Mouse (Mus musculus) gastrocnemius, postnatal 4 days (tissue): ENCODE data around the gene Adam10. TPM values are rescaled to one million over a fixed set of nuclear protein-coding genes. Genes with fewer than 3 reads are reported as not detected.

Experiments used
- DNase-seq, 2 experiments: peaks; one replicate each; pipeline ENCODE4 v3.0.0; 2021 to 2022; ENCODE audit warnings: low spot score in 2 of 2, mixed read lengths in 2 of 2
- long read RNA-seq, 2 experiments: library from polyadenylated mRNA; stranded (forward); transcript quantifications; one replicate each; pipeline ENCODE4 v2.0.0; 2021
- total RNA-seq, 2 experiments: library from RNA; stranded (reverse); gene quantifications; 2 replicates each; pipeline ENCODE4 v1.2.3; 2021

Adam10 gene
- total RNA-seq, result 10 to 100 TPM; 60.4 to 62.7 TPM
- long read RNA-seq, experiment 1, full-length matches to known transcripts, result 23 of 32 reads
- long read RNA-seq, experiment 1, partial matches to known transcripts, result 2 of 32 reads
- long read RNA-seq, experiment 1, other reads (novel, unspliced or antisense), result 7 of 32 reads
- long read RNA-seq, experiment 2, full-length matches to known transcripts, result 22 of 28 reads
- long read RNA-seq, experiment 2, partial matches to known transcripts, result 4 of 28 reads
- long read RNA-seq, experiment 2, other reads (novel, unspliced or antisense), result 2 of 28 reads

DNA sequence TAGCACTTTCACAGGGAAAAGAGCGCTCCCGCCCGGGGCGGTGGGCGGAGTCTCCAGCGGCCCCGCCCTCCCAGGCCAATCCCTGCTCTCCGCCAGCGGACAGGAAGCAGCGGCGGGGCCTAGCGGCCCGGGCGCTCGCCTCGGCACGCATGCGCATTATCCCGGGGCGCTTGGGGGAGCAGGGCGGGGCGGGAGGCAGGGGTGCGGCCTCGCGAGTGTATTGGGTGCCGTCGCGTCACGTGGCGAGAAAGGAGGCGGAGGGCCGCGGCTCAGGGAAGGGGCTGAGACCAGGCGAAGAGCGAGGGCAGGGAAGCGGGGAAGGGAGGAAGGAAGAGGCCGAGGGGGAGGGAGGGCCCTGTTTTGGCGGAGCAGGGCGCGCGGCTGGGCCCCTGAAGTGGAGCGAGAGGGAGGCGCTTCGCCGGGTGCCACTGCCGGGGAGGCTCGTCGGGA lies at the start of gene Adam10:
Adam10 (plus strand) TSS at position 316 of the 450 bp plus-strand sequence.
- peak; percentile 99 for DNase-seq

GRCm38 (mm10) chr9:70629711-70630110 lies 49.1 kb upstream of the Adam10 start:
- no peak for DNase-seq

DNA sequence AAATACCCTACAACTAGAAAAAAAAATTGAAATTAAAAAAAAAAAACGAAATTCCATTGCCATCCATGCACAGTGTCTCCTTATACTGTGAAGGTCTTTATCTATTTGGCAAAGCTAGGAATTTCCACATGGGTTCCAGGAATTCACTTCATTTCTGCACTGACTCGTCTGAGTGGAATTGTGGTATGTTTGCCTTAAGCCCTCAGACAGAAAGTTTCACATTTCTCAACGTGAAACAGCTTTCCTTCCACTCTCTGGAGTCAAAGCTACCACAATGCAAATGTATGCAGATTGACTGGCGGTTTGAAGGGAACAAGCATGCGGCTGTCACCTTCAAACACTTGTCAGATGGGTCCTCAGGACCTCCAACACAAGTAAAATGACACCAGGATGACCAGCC lies 47.1 kb upstream of the Adam10 start:
- DNase-seq, result no peak

DNA sequence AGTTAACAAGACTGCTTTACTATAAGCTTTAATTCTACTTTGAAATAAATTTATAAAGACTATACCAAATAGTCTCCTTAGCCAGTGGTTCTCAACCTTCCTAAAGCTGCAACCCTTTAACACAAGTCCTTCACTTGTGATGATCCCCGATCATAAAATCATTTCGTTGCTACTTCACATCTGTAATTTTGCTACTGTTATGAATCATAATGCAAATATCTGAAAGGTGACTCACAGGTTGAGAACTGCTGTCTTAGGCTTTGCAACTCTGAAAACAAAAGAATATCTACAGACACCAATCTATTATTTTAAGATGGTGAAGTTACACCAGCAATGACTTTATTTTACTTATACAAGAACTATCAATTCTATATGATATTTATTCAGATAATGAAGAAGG lies 42.0 kb upstream of the Adam10 start:
- DNase-seq, result no peak

- no peak for DNase-seq
These were observed 28.5 kb upstream of the Adam10 start for GRCm38 (mm10) chr9:70650260-70650659.

DNA sequence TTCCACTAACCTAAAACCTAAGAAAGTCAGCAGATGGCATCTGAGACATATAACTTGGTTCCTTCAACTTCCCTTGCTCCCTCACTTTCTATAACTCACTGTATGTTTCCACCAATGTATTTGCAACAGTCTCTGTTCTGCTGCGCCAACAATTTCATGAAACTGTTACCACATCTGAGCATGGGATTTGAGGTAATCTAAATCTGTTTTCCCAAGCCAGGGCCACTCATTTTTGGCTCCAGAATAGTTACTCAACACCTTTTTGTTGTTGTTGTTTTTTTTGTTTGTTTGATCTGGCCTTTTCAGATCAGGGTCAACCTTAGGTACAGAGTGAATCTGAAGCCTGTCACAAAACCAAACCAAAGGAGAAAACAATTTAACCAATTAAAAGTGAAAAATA lies 27.8 kb upstream of the Adam10 start:
- no peak for DNase-seq

- no peak for DNase-seq
These were observed 26.6 kb upstream of the Adam10 start for GRCm38 (mm10) chr9:70652221-70652620.

DNA sequence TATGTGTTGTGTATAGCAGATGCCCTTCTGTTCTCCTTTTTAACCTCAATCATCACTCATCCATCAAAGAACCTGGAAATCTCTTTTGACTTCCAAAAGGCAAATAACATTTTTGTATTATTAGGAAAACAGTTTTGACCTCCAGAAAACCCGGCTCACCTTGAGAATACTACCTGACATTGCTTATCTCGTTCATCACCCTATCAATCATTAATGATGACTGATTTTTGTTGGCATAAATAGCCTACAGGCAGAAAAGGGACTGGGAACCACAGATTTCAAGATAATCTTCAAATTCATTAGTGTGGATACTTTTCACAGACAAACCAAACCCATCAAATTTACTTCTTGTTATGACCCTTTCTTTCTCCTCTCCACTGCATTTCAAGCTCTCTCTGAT lies 24.9 kb upstream of the Adam10 start:
- DNase-seq, result no peak

DNA sequence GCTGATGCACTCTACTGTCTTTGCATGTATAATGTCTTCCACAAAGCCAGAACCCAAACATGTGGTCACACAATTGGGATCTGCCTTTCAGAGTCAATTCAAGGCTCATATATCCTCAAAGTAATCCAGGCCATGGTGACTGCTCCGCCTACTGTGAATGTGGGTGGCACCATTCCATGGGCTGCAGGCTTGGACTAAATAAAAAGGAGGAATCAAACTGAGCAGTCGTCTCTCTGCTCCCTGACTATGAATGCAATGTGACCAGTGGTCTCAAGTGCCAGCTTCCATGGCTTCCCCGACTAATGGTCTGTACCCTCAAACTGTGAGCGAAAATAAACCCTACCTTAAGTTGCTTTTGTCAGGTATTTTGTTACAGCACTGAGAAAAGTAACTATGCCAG lies 24.3 kb upstream of the Adam10 start:
- no peak for DNase-seq

GRCm38 (mm10) chr9:70655764-70656129 lies 23.1 kb upstream of the Adam10 start:
- no peak for DNase-seq

- DNase-seq, result peak in 1 of 2 experiments; percentile 39
These were observed 22.4 kb upstream of the Adam10 start, which contains the start of gene Gm10642 for GRCm38 (mm10) chr9:70656130-70657007. Gm10642 (plus strand) TSS chr9:70656251.

- peak; percentile 96 to 99 for DNase-seq
These were observed 21.5 kb upstream of the Adam10 start, which contains the start of gene Mindy2 for GRCm38 (mm10) chr9:70657013-70657967. Mindy2 (minus strand) TSS chr9:70657174.

- no peak for DNase-seq
These were observed 20.5 kb upstream of the Adam10 start for GRCm38 (mm10) chr9:70658266-70658665.

DNA sequence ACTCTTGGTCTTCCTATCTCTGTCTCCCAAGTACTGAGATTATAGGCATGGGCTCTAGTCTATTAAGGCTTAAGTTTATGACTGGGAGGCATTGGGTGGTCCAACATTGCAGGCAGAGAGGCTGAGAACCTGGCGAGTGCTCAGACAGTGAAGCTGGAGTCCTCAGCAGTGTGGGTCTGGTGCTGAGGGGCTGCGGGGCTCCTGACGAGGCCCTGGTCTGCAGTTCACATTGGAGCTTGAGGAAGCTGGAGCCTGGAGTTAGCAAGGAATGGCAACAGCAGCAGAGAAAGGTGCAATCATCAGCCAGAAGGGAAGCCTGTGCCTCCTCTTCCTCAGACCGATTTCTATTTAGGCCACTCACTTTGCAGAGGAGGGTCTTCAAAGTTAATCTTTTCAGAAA lies 13.9 kb upstream of the Adam10 start:
- DNase-seq, result no peak

GRCm38 (mm10) chr9:70665372-70666145 lies 13.2 kb upstream of the Adam10 start:
- DNase-seq, result no peak

DNA sequence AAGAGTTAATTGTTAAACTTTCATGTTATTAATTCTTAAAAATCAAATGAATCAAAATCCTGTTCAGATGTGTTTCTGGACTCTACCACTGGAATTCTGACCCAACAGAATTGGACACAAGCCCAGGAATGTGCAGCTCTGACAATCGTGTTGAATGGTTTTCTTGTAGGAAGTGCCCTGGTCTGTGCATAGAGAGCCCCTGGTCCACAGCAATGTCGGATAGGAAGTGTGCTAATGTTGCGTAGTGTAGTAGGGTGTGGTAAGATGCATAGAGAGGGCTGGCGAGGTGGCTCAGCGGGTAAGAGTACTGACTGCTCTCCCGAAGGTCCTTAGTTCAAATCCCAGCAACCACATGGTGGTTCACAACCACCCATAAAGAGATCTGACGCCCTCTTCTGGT lies 12.0 kb upstream of the Adam10 start:
- DNase-seq, result no peak

GRCm38 (mm10) chr9:70668048-70668447 lies 10.7 kb upstream of the Adam10 start:
- DNase-seq, result no peak

DNA sequence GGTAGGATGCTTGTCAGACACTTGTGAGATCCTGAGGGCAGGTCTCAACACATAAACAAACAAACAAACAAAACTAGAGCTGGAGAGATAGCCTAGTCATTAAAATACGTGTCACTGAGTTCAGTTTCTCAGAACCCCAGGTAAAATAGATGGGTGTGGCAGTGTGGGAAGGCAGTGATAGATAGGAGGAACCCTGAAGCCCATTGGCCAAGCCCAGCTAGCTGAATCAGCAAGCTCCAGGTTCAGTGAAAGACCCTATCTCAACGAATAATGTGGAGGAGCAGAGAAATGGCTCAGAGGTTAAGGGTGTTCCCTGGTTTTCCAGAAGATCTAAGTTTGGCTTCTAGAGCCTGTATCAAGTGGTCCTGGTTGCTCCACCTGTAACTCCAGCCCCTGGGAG lies 9.6 kb upstream of the Adam10 start:
- DNase-seq, result no peak

GRCm38 (mm10) chr9:70670381-70670780 lies 8.4 kb upstream of the Adam10 start:
- DNase-seq, result no peak

DNA sequence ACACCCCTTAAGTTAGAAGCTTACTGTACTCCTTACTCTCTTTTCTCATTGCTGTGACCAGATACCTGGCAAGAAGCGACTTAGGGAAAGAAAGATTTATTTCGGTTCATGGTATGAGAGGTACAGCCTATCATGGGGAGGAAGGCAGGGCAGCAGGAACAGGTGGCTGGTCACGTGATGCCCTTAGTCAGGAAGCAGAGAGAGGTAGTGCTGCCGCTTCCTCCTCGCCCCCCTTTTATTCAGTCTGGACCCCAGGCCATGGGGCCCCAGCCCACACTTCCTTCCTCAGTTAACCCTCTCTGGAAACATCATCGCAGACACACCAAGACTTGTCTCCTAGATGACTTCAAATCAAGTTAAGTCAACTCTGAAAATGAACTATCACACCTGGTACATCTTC lies 7.5 kb upstream of the Adam10 start:
- DNase-seq, result no peak
